Comparison of ENCODE assay signal across 11 mouse cellular contexts in the genomic region with DNA sequence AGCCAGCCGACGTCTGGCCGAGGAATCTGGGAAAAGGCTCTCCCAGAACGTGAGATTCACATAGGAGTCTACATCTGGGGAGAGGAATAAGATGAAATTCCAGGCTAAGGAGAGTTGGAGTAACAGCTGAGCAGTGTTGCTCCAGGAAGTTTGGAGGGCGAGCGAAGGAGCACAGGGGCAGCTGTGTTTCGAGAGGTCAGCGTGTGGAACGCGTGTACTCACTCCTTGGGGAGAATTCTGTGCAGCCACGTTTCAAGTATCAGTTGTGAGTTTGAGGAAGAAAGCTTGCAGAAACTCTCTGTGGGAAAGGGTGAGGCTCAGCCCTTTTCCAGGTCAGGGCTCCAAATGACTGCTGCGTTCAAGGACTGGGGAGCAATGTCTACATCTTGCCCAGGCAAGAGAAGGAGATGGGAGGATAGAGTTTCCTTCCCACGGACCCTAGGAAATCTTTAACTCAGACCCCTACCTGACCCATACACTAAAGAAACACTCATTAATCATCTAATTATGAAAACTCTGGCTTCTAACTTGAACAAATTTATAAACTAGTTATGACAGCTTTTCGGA. TPM values are rescaled to one million over a fixed set of nuclear protein-coding genes. Genes with fewer than 3 reads are reported as not detected.
DNase-seq lines count a peak whose midpoint lies in the region; ATAC-seq and TF ChIP-seq lines count a peak whose summit lies in the region.
"Had no signal": no experiment of that assay in that cellular context is flagged by ENCODE, and none has a peak within 500 bp of the region (broad histone marks: within the 10 kb centered on the region; RNA-seq: fewer than 3 reads in every experiment).

No protein-coding gene starts in this region.

- ATAC-seq in activated CD4-positive, CD25-positive, alpha-beta regulatory T cell, adult 4 months: no peak
- no peak for ATAC-seq in monocyte, adult 5-6 weeks (replicated peaks; ENCODE audit: insufficient number of reproducible peaks, low FRiP score, low TSS enrichment, poor library complexity, severe bottlenecking)
- ATAC-seq: forebrain, postnatal 0 days had no signal

- no peaks in the 10 kb centered on the region for H3K36me3 ChIP-seq in ES-E14 (ENCODE audit: control insufficient read depth, insufficient read depth, low read length, poor library complexity, severe bottlenecking)
- H3K36me3 ChIP-seq: hindbrain, embryonic 12.5 days had no signal

- H3K9me3 ChIP-seq in ES-E14 (ENCODE audit: control insufficient read depth, insufficient read depth, low read depth, low read length): no peaks in the 10 kb centered on the region
- H3K9me3 ChIP-seq: hindbrain, embryonic 12.5 days had no signal

- no peaks in the 10 kb centered on the region; a peak in 1 of 4 replicates for H3K4me1 ChIP-seq in ES-E14 (ENCODE audit: control insufficient read depth in 2 of 2, insufficient read depth in 2 of 2, low read length in 2 of 2, poor library complexity in 1 of 2)
- H3K4me1 ChIP-seq: hindbrain, embryonic 12.5 days had no signal

- peak; percentile 53 for DNase-seq in embryo, embryonic 11 days
- no peak for DNase-seq in embryo, embryonic 9.5 days (ENCODE audit: extremely low spot score)
- no peak for DNase-seq in ES-E14 (ENCODE audit: low read depth, low spot score)
- peak; percentile 18 to 26 for DNase-seq in heart, postnatal 14 days
- DNase-seq in kidney, postnatal 25 days: peak; percentile 38 to 63
- DNase-seq in spleen, postnatal 36 days (ENCODE audit: low spot score in 2 of 2): no peak
- DNase-seq: cerebellum, adult 8-10 months; forebrain, postnatal 0 days had no signal

- in situ Hi-C loops in ES-E14 (cut with MboI; ENCODE audit: low sequenced_read_pairs in 2 of 2, unreplicated experiment in 2 of 2): no loop called here

- H3K9ac ChIP-seq in ES-E14 (ENCODE audit: insufficient read depth, low read depth, low read length, poor library complexity, severe bottlenecking): peak overlapping the region; percentile 10; the same call in 1 of the 2 replicates
- H3K9ac ChIP-seq: forebrain, postnatal 0 days; hindbrain, embryonic 12.5 days had no signal

- no peak overlapping the region for H3K27ac ChIP-seq in ES-E14 (ENCODE audit: insufficient read depth, low read depth, low read length, poor library complexity, severe bottlenecking)
- H3K27ac ChIP-seq: hindbrain, embryonic 12.5 days had no signal

- 0 out of 4 replicates have a peak overlapping the region, but pooled peaks of 1 of the 2 experiments have one; percentile 17 for H3K4me3 ChIP-seq in ES-E14 (ENCODE audit: insufficient read depth in 1 of 2, low read depth in 1 of 2, low read length in 2 of 2, poor library complexity in 1 of 2, severe bottlenecking in 1 of 2)
- H3K4me3 ChIP-seq: hindbrain, embryonic 12.5 days had no signal

- intact Hi-C loops in heart, postnatal 14 days (cut with DNase I): no loop called here

TF ChIP-seq in ES-E14, 5 proteins besides CTCF, POLR2A, EP300 and RAD21:
- TF ChIP-seq HCFC1 (IDR thresholded peaks at IDR 0.05; ENCODE audit: borderline replicate concordance, insufficient read depth, low read length) (no peak), MAFK (IDR thresholded peaks at IDR 0.05; ENCODE audit: insufficient read depth, low read depth, low read length) (no peak), ZNF384 (IDR thresholded peaks at IDR 0.05; ENCODE audit: low read depth, low read length) (no peak), CHD2 (IDR thresholded peaks at IDR 0.05; ENCODE audit: low read depth, low read length) (no peak), ZC3H11A (IDR thresholded peaks at IDR 0.05; ENCODE audit: borderline replicate concordance, low read depth, low read length) (no peak)

RNA-seq across cellular contexts. Expression of a gene that starts 26.2 kb away (rescaled TPM):
- total RNA-seq in ES-E14 (2012; rRNA removed): 49.5 and 69.0 TPM in 2 replicates
- 10 to 100 TPM; 34.6 to 35.7 TPM for total RNA-seq in heart, postnatal 14 days (2021)
- polyA plus RNA-seq in activated CD4-positive, CD25-positive, alpha-beta regulatory T cell, adult 4 months (2017; shearing (Covaris generic)): not detected
- 81.2 to 123 TPM (median 94.5 TPM) in 3 replicates for total RNA-seq in monocyte, adult 5-6 weeks (2017)

Comparison
In these comparisons a context has a peak if more than half of its experiments do, and no peak if none do; other contexts are left out.
1. DNase-seq: peak in embryo, embryonic 11 days (single experiment), heart, postnatal 14 days (2 of 2) and kidney, postnatal 25 days (2 of 2); none in embryo, embryonic 9.5 days (single experiment), ES-E14 (single experiment) and spleen, postnatal 36 days (0 of 2).